Mouse (Mus musculus) v-Abl transformed pro-B cells (cell line): ENCODE measurements around the gene Ssr3.

ENCODE experiments used
- in situ Hi-C, 2 experiments: fragments of 400-800 bp; cut with MboI; formaldehyde crosslinking; loops; one replicate each; pipeline ENCODE4 v1.15.1; 2025; ENCODE audit not compliant: unreplicated experiment in 2 of 2

Ssr3 gene

DNA sequence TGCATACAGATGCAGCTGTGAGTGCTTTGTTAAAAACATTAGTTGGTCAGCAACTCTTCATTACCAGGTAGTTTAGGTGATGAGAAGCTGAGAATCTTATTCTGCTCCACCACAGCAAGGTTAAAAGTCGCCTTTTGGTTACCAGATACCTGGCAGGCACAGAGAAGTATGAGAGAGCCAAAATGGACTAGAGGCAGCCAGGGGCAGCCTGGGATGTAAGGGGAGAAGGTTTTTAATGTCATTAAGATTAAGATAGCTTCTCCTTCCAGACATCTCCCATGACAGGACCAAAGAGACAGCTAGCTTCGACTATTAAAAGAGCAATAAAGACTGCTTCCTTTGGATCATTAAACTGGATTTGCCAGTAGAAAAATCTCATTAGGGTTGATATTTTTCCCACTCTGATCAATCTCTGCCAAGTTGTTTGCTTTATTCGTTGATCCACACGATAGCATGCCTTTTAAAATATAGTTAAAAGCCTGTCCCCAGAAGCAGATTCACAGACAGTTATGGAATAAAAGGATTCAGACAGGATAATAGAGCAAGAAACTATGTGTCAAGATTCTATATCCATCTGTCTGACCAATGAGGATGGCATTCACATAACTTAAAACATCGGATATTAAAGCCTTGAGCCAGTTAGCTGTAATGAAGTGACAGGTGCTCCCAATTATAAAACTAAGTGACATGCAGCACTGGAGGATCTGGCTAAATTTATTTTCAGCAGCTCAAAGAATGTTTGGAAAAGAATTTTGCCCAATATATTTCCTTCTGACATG is 52.1 kb downstream of the Ssr3 start:
- in situ Hi-C loops: no loop called here

DNA sequence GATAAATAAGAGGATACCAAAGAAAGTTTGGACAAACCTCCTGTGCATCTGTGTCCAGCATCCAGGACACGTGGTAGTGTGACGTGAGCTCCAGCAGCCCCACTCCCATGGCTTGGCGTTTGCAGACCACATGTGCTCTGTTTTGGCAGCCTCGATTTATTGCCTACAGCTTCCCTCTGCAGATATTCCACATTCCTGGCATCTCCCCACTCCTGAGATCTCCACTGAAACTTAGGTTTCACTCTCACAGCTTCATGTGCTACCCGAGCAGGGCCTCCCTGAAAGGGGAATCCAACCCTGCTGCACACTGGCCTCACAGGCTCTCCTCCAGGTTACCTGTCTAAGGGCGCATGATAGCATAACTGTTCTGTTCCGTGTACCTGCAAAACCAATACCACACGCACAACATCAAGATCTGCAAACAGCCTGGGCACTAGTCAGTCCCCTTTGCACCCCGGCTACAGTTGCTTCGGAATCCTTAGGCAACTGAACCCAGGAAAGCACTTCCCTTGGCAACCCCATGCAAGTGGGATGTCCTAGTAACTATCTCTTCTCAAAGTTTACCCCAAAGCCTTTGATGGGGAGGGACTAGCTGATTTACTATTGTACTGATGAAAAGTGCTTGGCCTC is 54.5 kb downstream of the Ssr3 start:
- in situ Hi-C loops: no loop called here
